Mouse (Mus musculus) heart, adult 2 months (tissue): Measurements from ENCODE around the gene Tmed11. TPM values are rescaled to one million over a fixed set of nuclear protein-coding genes. Genes with fewer than 3 reads are reported as not detected.

ENCODE experiments used
- DNase-seq, 2 experiments: peaks; one replicate each; pipeline ENCODE4 v3.0.0; 2021
- H3K27ac ChIP-seq: fragments of 200-600 bp; 2 replicates; pipeline ENCODE4 v1.8.1; 2022
- H3K27me3 ChIP-seq: fragments of 200-500 bp; 2 replicates; pipeline ENCODE4 v1.6.1; 2012; ENCODE audit warnings: mild to moderate bottlenecking, low read length, inconsistent platforms, mixed read lengths; ENCODE audit not compliant: control insufficient read depth, insufficient read depth
- H3K36me3 ChIP-seq: fragments of 200-500 bp; 2 replicates; pipeline ENCODE4 v1.6.1; 2012; ENCODE audit warnings: low read length, inconsistent platforms; ENCODE audit not compliant: control insufficient read depth, insufficient read depth
- H3K4me1 ChIP-seq: fragments of 200-500 bp; 2 replicates; pipeline ENCODE4 v1.6.1; 2011; ENCODE audit warnings: low read length; ENCODE audit not compliant: control insufficient read depth, insufficient read depth
- H3K4me3 ChIP-seq: fragments of 200-600 bp; 2 replicates; pipeline ENCODE4 v1.8.1; 2022
- H3K79me2 ChIP-seq: fragments of 200-500 bp; replicated peaks from 2 replicates; pipeline ENCODE4 v1.6.1; 2012; ENCODE audit warnings: mild to moderate bottlenecking, inconsistent platforms, low read length, moderate library complexity, mixed read lengths; ENCODE audit not compliant: control insufficient read depth, insufficient read depth
- H3K9ac ChIP-seq: fragments of 200-500 bp; 2 replicates; pipeline ENCODE4 v1.6.1; 2012; ENCODE audit warnings: low read depth, mild to moderate bottlenecking, control low read depth, inconsistent platforms, low read length, mixed read lengths
- CTCF ChIP-seq: fragments of 200-600 bp; IDR thresholded peaks from 2 replicates; pipeline ENCODE4 v1.8.1; 2022; ENCODE audit warnings: antibody characterized with exemption, mild to moderate bottlenecking, moderate library complexity
- EP300 ChIP-seq: fragments of 200-500 bp; IDR thresholded peaks from 2 replicates; pipeline ENCODE4 v1.6.1; 2011; ENCODE audit warnings: low read depth, low read length, control low read depth; ENCODE audit not compliant: insufficient read depth
- POLR2A ChIP-seq: fragments of 200-500 bp; IDR thresholded peaks from 2 replicates; pipeline ENCODE4 v1.6.1; 2011; ENCODE audit warnings: mild to moderate bottlenecking, low read depth, low read length, control low read depth; ENCODE audit not compliant: insufficient read depth
- WGBS: fragments of 180-500 bp; shearing (Covaris S2); methylation state at CpG from one replicate; pipeline ENCODE4 v1.1.7; 2018; 5-methylcytosine and 5-hydroxymethylcytosine counted together
- intact Hi-C: fragments of 180-260 bp; cut with DNase I; formaldehyde crosslinking; loops from one replicate; pipeline ENCODE4 v1.15.1; 2025
- polyA plus RNA-seq: library from polyadenylated mRNA; depleted of rRNA; stranded (reverse); fragments of >200 nt; gene quantifications from 2 replicates; pipeline ENCODE4 v1.2.3, GENCODE M21; 2012; rRNA removed
- total RNA-seq, 2 experiments: library from RNA; stranded (reverse); gene quantifications; 2 replicates each; pipeline ENCODE4 v1.2.3; 2021

Tmed11 gene
- total and polyA plus RNA-seq, 3 experiments, result not detected

DNA sequence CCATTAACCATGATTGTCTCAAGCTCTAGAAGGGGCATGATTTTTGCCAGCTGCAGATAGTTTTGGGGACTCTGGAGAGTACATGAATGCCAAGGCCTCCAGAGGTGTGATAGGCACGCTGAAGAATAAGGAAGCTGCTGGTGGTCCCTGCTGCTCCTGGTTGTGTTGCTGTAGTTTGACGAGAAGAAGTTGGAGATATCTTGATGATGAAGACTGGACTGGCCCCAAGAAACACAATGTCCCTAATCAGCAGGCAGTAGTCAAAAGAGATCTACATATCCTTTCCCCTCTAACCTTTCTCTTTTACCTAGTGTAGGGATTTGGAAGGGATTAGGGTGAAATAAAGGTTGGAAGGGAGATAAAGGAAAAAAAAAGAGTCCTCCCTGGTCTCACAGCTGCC lies 52.6 kb downstream of the Tmed11 start:
- intact Hi-C loops, result no loop called here
- Histone ChIP-seq H3K4me3 (no peak overlapping the region), H3K79me2 (no peaks in the 10 kb centered on the region), H3K9ac (no peak overlapping the region), H3K27ac (no peak overlapping the region), H3K4me1 (no peaks in the 10 kb centered on the region), H3K36me3 (no peaks in the 10 kb centered on the region), H3K27me3 (no peaks in the 10 kb centered on the region)
- WGBS, result 45% methylated on average over 2 of the region's 2 CpGs
- TF ChIP-seq CTCF (no peak), EP300 (no peak), POLR2A (no peak)
- no peak for DNase-seq

DNA sequence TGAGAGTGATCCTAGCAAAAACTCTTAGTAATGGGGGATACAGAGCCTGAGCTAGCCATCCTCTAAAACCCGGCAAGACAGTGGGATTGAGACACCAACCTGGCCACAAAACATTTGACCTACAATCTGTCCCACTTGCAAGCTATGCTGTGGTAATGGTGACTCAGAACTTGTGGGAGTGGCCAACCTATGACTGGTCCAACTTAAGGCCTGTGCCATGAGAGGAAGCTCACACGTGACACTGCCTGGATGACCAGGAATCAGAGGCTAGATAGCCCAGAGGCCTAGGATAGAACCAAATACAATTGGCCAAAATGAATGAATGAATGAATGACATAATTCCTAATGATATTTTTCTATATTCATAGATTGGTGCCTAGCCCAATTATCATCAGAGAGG lies 53.3 kb downstream of the Tmed11 start:
- Histone ChIP-seq H3K27ac (no peak overlapping the region), H3K4me3 (no peak overlapping the region), H3K9ac (no peak overlapping the region), H3K36me3 (no peaks in the 10 kb centered on the region), H3K4me1 (no peaks in the 10 kb centered on the region), H3K27me3 (no peaks in the 10 kb centered on the region), H3K79me2 (no peaks in the 10 kb centered on the region)
- TF ChIP-seq EP300 (no peak), POLR2A (no peak), CTCF (no peak)
- 58% methylated on average over 2 of the region's 2 CpGs for WGBS
- no peak for DNase-seq
- intact Hi-C loops, result no loop called here

DNA sequence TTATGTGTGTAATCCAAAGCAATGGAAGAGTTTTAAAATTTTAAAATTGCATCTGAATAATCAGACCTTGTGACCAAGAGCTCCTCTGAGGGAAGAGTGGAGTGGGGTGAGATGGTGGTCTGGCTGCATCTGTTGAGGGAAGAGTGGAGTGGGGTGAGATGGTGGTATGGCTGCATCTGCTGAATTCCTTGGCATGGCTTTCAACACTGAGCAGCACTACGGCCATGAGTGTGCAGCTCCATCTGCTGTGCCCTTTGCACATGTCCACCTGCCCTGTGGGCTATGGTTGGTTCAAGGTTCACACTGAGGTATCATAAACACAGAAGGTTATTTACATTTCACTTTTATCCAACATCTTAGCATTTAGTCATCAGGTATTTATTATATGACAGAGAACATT lies 67.7 kb downstream of the Tmed11 start:
- Histone ChIP-seq H3K9ac (no peak overlapping the region), H3K27ac (no peak overlapping the region), H3K79me2 (no peaks in the 10 kb centered on the region), H3K4me1 (no peaks in the 10 kb centered on the region), H3K4me3 (no peak overlapping the region), H3K27me3 (0 out of 2 replicates have a peak, but pooled peaks cover 1% of the 10 kb centered on the region), H3K36me3 (no peaks in the 10 kb centered on the region)
- DNase-seq, result no peak
- intact Hi-C loops, result loop anchor here (1.0 to 2.0 kb wide), 3 partner anchors 35 to 300 kb away; partner anchors contain the start of gene Fgfrl1
- TF ChIP-seq CTCF (no peak), POLR2A (no peak), EP300 (no peak)
- 69% methylated on average over 1 of the region's 1 CpGs for WGBS

Other genes with a start within 250 kb of the Tmed11 start
- under 1 TPM in 1 of 2 experiments, not detected in 1; 0.36 TPM for gene Cplx1, start 245.3 kb downstream of the Tmed11 start, total RNA-seq
- 0.45 and 0.88 TPM in 2 replicates for gene Cplx1, start 245.3 kb downstream of the Tmed11 start, polyA plus RNA-seq
- 10 to 100 TPM; 19.6 to 20.4 TPM for gene Gak, start 165.6 kb downstream of the Tmed11 start, total RNA-seq
- 23.3 and 28.3 TPM in 2 replicates for gene Gak, start 165.6 kb downstream of the Tmed11 start, polyA plus RNA-seq
- gene Tmem175, start 165.6 kb downstream of the Tmed11 start, total RNA-seq, result 1 to 10 TPM; 8.3 to 9.6 TPM
- gene Tmem175, start 165.6 kb downstream of the Tmed11 start, polyA plus RNA-seq, result 26.1 and 36.0 TPM in 2 replicates
- gene Idua, start 135.0 kb downstream of the Tmed11 start, total RNA-seq, result 10 to 100 TPM; 21.7 to 23.2 TPM
- 30.4 and 33.3 TPM in 2 replicates for gene Idua, start 135.0 kb downstream of the Tmed11 start, polyA plus RNA-seq
- 1 to 10 TPM; 5.0 to 6.6 TPM for gene Dgkq, start 125.7 kb downstream of the Tmed11 start, total RNA-seq
- gene Dgkq, start 125.7 kb downstream of the Tmed11 start, polyA plus RNA-seq, result 9.2 and 15.6 TPM in 2 replicates
- not detected for gene Slc26a1, start 119.8 kb downstream of the Tmed11 start, total RNA-seq
- gene Slc26a1, start 119.8 kb downstream of the Tmed11 start, polyA plus RNA-seq, result 0.06 and 0.12 TPM in 2 replicates
- gene Fgfrl1, start 103.0 kb downstream of the Tmed11 start, total RNA-seq, result 10 to 100 TPM; 17.6 to 21.6 TPM
- 33.5 and 36.5 TPM in 2 replicates for gene Fgfrl1, start 103.0 kb downstream of the Tmed11 start, polyA plus RNA-seq
- gene Rnf212, start 20.4 kb downstream of the Tmed11 start, total RNA-seq, result not detected
- gene Rnf212, start 20.4 kb downstream of the Tmed11 start, polyA plus RNA-seq, result not detected in 2 replicates
- not detected for gene Vmn2r8, start 13.5 kb upstream of the Tmed11 start, total RNA-seq
- not detected in 2 replicates for gene Vmn2r8, start 13.5 kb upstream of the Tmed11 start, polyA plus RNA-seq
- gene Vmn2r9, start 57.2 kb upstream of the Tmed11 start, total RNA-seq, result not detected
- not detected in 2 replicates for gene Vmn2r9, start 57.2 kb upstream of the Tmed11 start, polyA plus RNA-seq
- not detected for gene Vmn2r10, start 211.2 kb upstream of the Tmed11 start, total RNA-seq
- gene Vmn2r10, start 211.2 kb upstream of the Tmed11 start, polyA plus RNA-seq, result not detected in 2 replicates